Mouse (Mus musculus): ENCODE measurements around the gene Dera. TPM values are rescaled to one million over a fixed set of nuclear protein-coding genes. Genes with fewer than 3 reads are reported as not detected.
A peak's percentile ranks its signal among the peaks of the same experiment; 100 is the strongest.

Gene Dera
- total RNA-seq, 2 experiments from 2014 or later: 14.4 to 16.2 TPM

DNA sequence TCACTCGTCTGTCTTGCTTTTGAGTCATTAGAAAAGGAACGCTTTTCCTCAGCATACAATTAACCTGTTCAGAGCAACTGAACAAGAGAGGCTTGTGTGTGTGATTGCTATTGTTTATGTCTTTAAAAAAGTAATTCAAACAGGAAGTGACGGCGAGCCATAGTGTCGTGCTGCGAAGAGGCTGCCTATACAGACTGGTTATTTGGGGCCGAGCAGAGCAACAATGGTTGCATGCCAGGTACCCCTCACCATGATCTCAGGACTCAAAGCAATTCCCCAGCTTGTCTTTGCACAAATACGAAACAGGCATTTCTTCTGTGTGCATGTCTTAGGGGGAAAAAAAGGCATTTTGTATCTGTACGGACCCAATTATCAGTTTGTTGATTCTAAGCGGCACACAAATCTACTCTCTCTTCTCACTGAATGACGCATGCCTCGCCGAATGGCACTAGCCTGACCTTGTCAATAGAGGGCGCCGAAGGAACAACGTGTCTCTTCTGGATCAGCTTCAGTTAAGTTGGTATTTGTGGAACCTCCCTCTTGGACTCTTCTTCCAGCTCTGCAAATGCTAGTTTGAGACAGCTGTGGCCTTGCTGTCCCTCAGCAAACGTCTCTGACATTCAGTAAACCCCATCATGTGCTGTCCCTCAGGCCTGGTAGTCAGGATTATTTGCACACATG lies 117.8 kb downstream of the Dera start:
- intact Hi-C loops (cut with DNase I): loop anchor here (1.0 kb wide), 1 partner anchor 281 kb away; no protein-coding TSS in a partner anchor
- DNase-seq: peak; percentile 57 to 75

- intact Hi-C loops (cut with DNase I): no loop called here
Observed at GRCm38 (mm10) chr6:137874471-137875244, 120.3 kb downstream of the Dera start.

DNA sequence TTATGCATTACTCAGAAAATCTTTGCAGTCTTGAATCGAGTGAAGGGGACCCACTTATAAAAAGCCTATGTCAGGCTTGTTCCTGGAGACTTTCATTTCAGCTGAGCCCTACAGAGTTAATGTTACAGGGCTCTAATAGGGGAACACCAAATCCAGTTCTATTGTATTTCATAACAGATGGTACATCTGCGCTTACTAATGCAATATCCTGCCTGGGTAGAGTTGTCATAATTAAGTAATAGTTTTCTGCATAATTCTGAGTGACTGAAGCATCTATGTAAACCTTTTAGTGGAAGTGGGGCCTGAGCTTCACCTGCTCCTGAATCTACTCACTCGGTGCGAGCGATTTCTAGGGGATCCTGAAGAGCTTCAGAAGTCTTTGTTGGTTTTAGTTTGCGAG lies 131.3 kb downstream of the Dera start:
- DNase-seq: no peak
- intact Hi-C loops (cut with DNase I): no loop called here

More at GRCm38 (mm10) chr6:137874471-137875244, 120.3 kb downstream of the Dera start:
- no peak for DNase-seq

- intact Hi-C loops (cut with DNase I): no loop called here
- peak; percentile 1 to 3 for DNase-seq
Observed at GRCm38 (mm10) chr6:137886210-137886979, 132.0 kb downstream of the Dera start.

DNA sequence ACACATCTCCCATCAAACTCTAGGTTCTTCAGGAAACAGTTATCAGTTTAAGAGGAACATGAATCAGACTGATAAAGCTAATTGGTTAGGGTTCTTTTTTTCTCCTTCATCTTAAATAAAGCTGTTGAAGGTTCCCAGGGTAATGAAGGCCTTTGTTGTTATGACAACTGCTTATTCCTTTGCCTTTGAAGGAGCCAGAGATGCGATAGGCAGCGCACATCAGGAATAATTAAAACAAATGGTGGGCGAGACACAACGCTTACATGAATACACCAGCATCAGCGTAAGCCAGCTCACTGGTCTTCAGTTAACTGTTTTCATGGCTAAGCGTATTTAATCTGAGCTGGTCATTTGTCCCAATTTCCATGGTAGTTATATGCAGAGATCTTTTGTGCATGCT lies 132.9 kb downstream of the Dera start:
- DNase-seq: no peak
- intact Hi-C loops (cut with DNase I): no loop called here

DNA sequence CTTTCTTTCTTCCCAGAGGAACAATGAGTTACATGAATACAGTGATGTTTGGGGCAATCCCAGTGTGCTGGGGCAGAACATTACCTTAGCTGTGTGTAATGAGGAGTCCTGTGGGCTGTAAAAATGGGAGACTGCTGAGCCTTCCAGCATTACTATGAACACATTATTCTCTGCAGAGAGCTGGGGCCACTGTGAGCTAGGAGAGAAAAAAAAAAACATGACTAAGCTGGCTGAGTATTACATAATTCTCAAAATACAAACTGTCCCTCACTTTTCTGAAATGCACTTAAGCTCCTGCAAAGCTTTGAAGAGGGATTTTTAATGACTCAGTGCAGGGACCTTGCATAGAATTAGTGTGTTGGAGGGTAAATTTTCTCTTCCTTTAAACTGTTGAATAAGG lies 143.3 kb downstream of the Dera start:
- intact Hi-C loops (cut with DNase I): no loop called here
- DNase-seq: no peak

GRCm38 (mm10) chr6:137901255-137901654 lies 146.9 kb downstream of the Dera start:
- intact Hi-C loops (cut with DNase I): no loop called here
- DNase-seq: no peak

Other genes starting within 250 kb of the Dera start
- 10 to 100 TPM; 20.4 to 25.2 TPM for gene Eps8, start 99.7 kb upstream of the Dera start, total RNA-seq (2021)
- 100 to 1,000 TPM in 1 of 2 experiments, 10 to 100 TPM in 1; 99.3 to 106 TPM for gene Strap, start 19.5 kb upstream of the Dera start, total RNA-seq (2021)